Mouse (Mus musculus) lung, postnatal 36 days (tissue): ENCODE measurements around the gene Mapk14.
"Not testable (repeated sequence)": the region's sequence is repeated elsewhere in the genome, so short reads cannot be mapped to it uniquely, and the experiment has no call there.

Source experiments
- DNase-seq: peaks from one replicate; pipeline ENCODE4 v3.0.0; 2022; ENCODE audit warnings: mixed read lengths

The Mapk14 gene

GRCm38 (mm10) chr17:28743916-28744315 lies 52.8 kb downstream of the Mapk14 start:
- peak; percentile 34 for DNase-seq

GRCm38 (mm10) chr17:28745773-28746172 lies 54.6 kb downstream of the Mapk14 start:
- no peak for DNase-seq

GRCm38 (mm10) chr17:28748001-28748400 lies 56.9 kb downstream of the Mapk14 start:
- no peak for DNase-seq

- DNase-seq: peak; percentile 51
Measured at GRCm38 (mm10) chr17:28750580-28750979, 59.5 kb downstream of the Mapk14 start.

GRCm38 (mm10) chr17:28756447-28756846 lies 65.3 kb downstream of the Mapk14 start:
- no peak for DNase-seq

- DNase-seq: no peak
Measured at GRCm38 (mm10) chr17:28757470-28757869, 66.3 kb downstream of the Mapk14 start.

GRCm38 (mm10) chr17:28760736-28761312 lies 69.7 kb downstream of the Mapk14 start:
- peak; percentile 23 for DNase-seq

- DNase-seq: peak; percentile 87
Measured at GRCm38 (mm10) chr17:28761871-28762270, 70.7 kb downstream of the Mapk14 start.

GRCm38 (mm10) chr17:28766203-28766602 lies 75.1 kb downstream of the Mapk14 start:
- DNase-seq: no peak

- no peak for DNase-seq
Measured at GRCm38 (mm10) chr17:28766781-28767515, 75.8 kb downstream of the Mapk14 start.

- peak; percentile 49 for DNase-seq
Measured at GRCm38 (mm10) chr17:28769121-28769874, 78.2 kb downstream of the Mapk14 start, which contains the start of gene Mapk13. Mapk13 (plus strand) TSS chr17:28769297.

GRCm38 (mm10) chr17:28769875-28770421 lies 78.8 kb downstream of the Mapk14 start:
- DNase-seq: peak; percentile 24

GRCm38 (mm10) chr17:28771289-28771688 lies 80.2 kb downstream of the Mapk14 start:
- DNase-seq: no peak

GRCm38 (mm10) chr17:28774303-28774702 lies 83.2 kb downstream of the Mapk14 start:
- DNase-seq: not testable (repeated sequence)

GRCm38 (mm10) chr17:28775161-28775560 lies 84.0 kb downstream of the Mapk14 start:
- DNase-seq: no peak

- DNase-seq: no peak
Measured at GRCm38 (mm10) chr17:28776817-28777216, 85.7 kb downstream of the Mapk14 start.

GRCm38 (mm10) chr17:28777231-28778005 lies 86.3 kb downstream of the Mapk14 start:
- no peak for DNase-seq

- no peak for DNase-seq
Measured at GRCm38 (mm10) chr17:28779735-28780134, 88.6 kb downstream of the Mapk14 start.

- DNase-seq: no peak
Measured at GRCm38 (mm10) chr17:28780836-28781235, 89.7 kb downstream of the Mapk14 start.

GRCm38 (mm10) chr17:28781290-28782045 lies 90.3 kb downstream of the Mapk14 start:
- DNase-seq: no peak

- no peak for DNase-seq
Measured at GRCm38 (mm10) chr17:28785036-28785435, 93.9 kb downstream of the Mapk14 start.

- DNase-seq: no peak
Measured at GRCm38 (mm10) chr17:28787507-28787906, 96.4 kb downstream of the Mapk14 start.
